Mouse (Mus musculus) heart, adult 11 months (tissue): ENCODE results near the gene Fxn.

Experiments
- DNase-seq: peaks from one replicate; pipeline ENCODE4 v3.0.0; 2022

The Fxn gene

GRCm38 (mm10) chr19:24280601-24281228 is at the start of gene Fxn:
Gene Fxn (minus strand): TSS chr19:24280605.
- DNase-seq, result no peak

- DNase-seq, result peak; percentile 31
Observed at GRCm38 (mm10) chr19:24327921-24328320, 47.5 kb upstream of the Fxn start.

- peak; percentile 6 for DNase-seq
Observed at GRCm38 (mm10) chr19:24326969-24327368, 46.6 kb upstream of the Fxn start.

GRCm38 (mm10) chr19:24325692-24326091 is 45.3 kb upstream of the Fxn start:
- DNase-seq, result peak; percentile 8

- DNase-seq, result peak; percentile 61
Observed at GRCm38 (mm10) chr19:24323841-24324613, 43.6 kb upstream of the Fxn start.

- DNase-seq, result peak; percentile 93
Observed at GRCm38 (mm10) chr19:24321900-24322311, 41.5 kb upstream of the Fxn start.

GRCm38 (mm10) chr19:24321211-24321899 is 41.0 kb upstream of the Fxn start:
- DNase-seq, result peak; percentile 54

- DNase-seq, result peak; percentile 25
Observed at GRCm38 (mm10) chr19:24318172-24318571, 37.8 kb upstream of the Fxn start.

- DNase-seq, result peak; percentile 4
Observed at GRCm38 (mm10) chr19:24317731-24318130, 37.3 kb upstream of the Fxn start.

- DNase-seq, result peak; percentile 86
Observed at GRCm38 (mm10) chr19:24317038-24317591, 36.7 kb upstream of the Fxn start.

- DNase-seq, result peak; percentile 22
Observed at GRCm38 (mm10) chr19:24316060-24316725, 35.8 kb upstream of the Fxn start.

- DNase-seq, result no peak
Observed at GRCm38 (mm10) chr19:24315234-24315633, 34.8 kb upstream of the Fxn start.

- peak; percentile 82 for DNase-seq
Observed at GRCm38 (mm10) chr19:24314676-24315075, 34.3 kb upstream of the Fxn start.

GRCm38 (mm10) chr19:24312556-24313342 is 32.3 kb upstream of the Fxn start:
- peak; percentile 61 for DNase-seq

- DNase-seq, result peak; percentile 83
Observed at GRCm38 (mm10) chr19:24312046-24312445, 31.6 kb upstream of the Fxn start.

GRCm38 (mm10) chr19:24308305-24308705 is 27.9 kb upstream of the Fxn start:
- peak; percentile 98 for DNase-seq

- DNase-seq, result peak; percentile 97
Observed at GRCm38 (mm10) chr19:24307271-24308221, 27.1 kb upstream of the Fxn start.

GRCm38 (mm10) chr19:24306351-24306750 is 25.9 kb upstream of the Fxn start:
- peak; percentile 60 for DNase-seq

GRCm38 (mm10) chr19:24302198-24302597 is 21.8 kb upstream of the Fxn start:
- DNase-seq, result peak; percentile 76

- DNase-seq, result no peak
Observed at GRCm38 (mm10) chr19:24301768-24302148, 21.4 kb upstream of the Fxn start.
